Mouse (Mus musculus) heart, postnatal 0 days (tissue): Measurements from ENCODE around the gene Lrrc3.

ENCODE experiments used
- CTCF ChIP-seq: IDR thresholded peaks from 2 replicates; pipeline ENCODE4 v1.5.1; 2016; ENCODE audit warnings: antibody characterized with exemption, control low read depth, low read depth
- EP300 ChIP-seq: IDR thresholded peaks from 2 replicates; pipeline ENCODE4 v1.6.1; 2016; ENCODE audit warnings: antibody characterized with exemption, low read depth

DNA sequence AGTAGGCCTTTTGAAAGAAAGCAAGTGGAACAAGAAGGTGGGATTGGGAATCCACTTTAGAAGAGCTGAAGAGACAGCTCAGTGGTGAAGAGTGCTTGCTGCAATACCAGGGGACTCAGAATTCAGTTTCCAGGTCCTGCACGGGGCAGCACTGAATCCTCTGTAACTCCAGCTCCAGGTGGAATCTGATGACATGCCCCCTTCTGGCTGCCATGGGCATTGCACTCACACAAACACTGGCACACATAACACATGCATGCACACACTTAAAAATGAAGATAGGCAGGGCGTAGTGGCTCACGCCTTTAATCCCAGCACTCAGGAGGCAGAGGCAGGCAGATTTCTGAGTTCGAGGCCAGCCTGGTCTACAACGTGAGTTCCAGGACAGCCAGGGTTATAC lies 19.8 kb downstream of the Lrrc3 start:
- TF ChIP-seq CTCF (no peak), EP300 (no peak)
